Mouse (Mus musculus) hindbrain, postnatal 0 days (tissue): Measurements from ENCODE around the gene Trappc3. TPM values are rescaled to one million over a fixed set of nuclear protein-coding genes. Genes with fewer than 3 reads are reported as not detected.

Source experiments
- ATAC-seq: fragments of 200-750 bp; cut with Nextera tagmentation; 2 replicates; pipeline ENCODE4 v1.8.0; 2017; ENCODE audit warnings: mild to moderate bottlenecking, moderate TSS enrichment, moderate library complexity
- DNase-seq: peaks from one replicate; pipeline ENCODE4 v3.0.0-alpha.2; 2015; ENCODE audit warnings: low spot score
- H3K27ac ChIP-seq: fragments of 300-500 bp; sonication (generic); 2 replicates; pipeline ENCODE4 v1.5.1; 2014; ENCODE audit warnings: mild to moderate bottlenecking
- H3K27me3 ChIP-seq: fragments of 300-500 bp; sonication (generic); 2 replicates; pipeline ENCODE4 v1.6.1; 2014; ENCODE audit warnings: low read length, mixed read lengths; ENCODE audit not compliant: insufficient read depth
- H3K36me3 ChIP-seq: fragments of 300-500 bp; sonication (generic); 2 replicates; pipeline ENCODE4 v1.6.1; 2014; ENCODE audit warnings: low read length, mixed read lengths; ENCODE audit not compliant: insufficient read depth
- H3K4me1 ChIP-seq: fragments of 300-500 bp; sonication (generic); 2 replicates; pipeline ENCODE4 v1.6.1; 2014; ENCODE audit warnings: antibody characterized with exemption, low read length, mixed read lengths; ENCODE audit not compliant: insufficient read depth
- H3K4me2 ChIP-seq: fragments of 300-500 bp; sonication (generic); 2 replicates; pipeline ENCODE4 v1.6.1; 2014; ENCODE audit warnings: low read depth, mild to moderate bottlenecking, low read length, moderate library complexity, mixed read lengths
- H3K4me3 ChIP-seq: fragments of 300-500 bp; sonication (generic); 2 replicates; pipeline ENCODE4 v1.5.1; 2014; ENCODE audit warnings: low read length
- H3K9ac ChIP-seq: fragments of 300-500 bp; sonication (generic); replicated peaks from 2 replicates; pipeline ENCODE4 v1.6.1; 2014; ENCODE audit warnings: mild to moderate bottlenecking, low read length, moderate library complexity, mixed read lengths
- H3K9me3 ChIP-seq: fragments of 300-500 bp; sonication (generic); 2 replicates; pipeline ENCODE4 v1.6.1; 2016; ENCODE audit warnings: low read length, mixed read lengths
- CTCF ChIP-seq: IDR thresholded peaks from 2 replicates; pipeline ENCODE4 v1.5.1; 2016; ENCODE audit warnings: antibody characterized with exemption, control low read depth, low read depth
- WGBS: fragments of 180-500 bp; shearing (Covaris S2); extraction: QIAGEN DNeasy Blood & Tissue Kit; methylation state at CpG from one replicate; pipeline ENCODE4 v1.1.7; 2014; 5-methylcytosine and 5-hydroxymethylcytosine counted together
- polyA plus RNA-seq: library from polyadenylated mRNA; unstranded; fragments of >200 nt; fragmentation: Nextera tagmentation; extraction: Ambion mirVana; gene quantifications from 2 replicates; pipeline ENCODE4 v1.2.1, GENCODE M21; 2015
- total RNA-seq: library from RNA; depleted of rRNA; stranded (reverse); fragments of >200 nt; gene quantifications from 2 replicates; pipeline ENCODE4 v1.2.3, GENCODE M21; 2014

The Trappc3 gene
- total and polyA plus RNA-seq, 2 experiments from 2014 or later: 97.4 to 188 TPM

GRCm38 (mm10) chr4:126254315-126255112 is 7.6 kb upstream of the Trappc3 start:
- Histone ChIP-seq H3K36me3 (no peaks in the 10 kb centered on the region), H3K4me3 (peak overlapping the region; percentile 99), H3K27ac (peak overlapping the region; percentile 98), H3K9ac (peak overlapping the region; percentile 99), H3K9me3 (no peaks in the 10 kb centered on the region), H3K4me1 (peaks cover 37% of the 10 kb centered on the region), H3K4me2 (peak overlapping the region; percentile 81), H3K27me3 (no peaks in the 10 kb centered on the region)
- ATAC-seq: peak; percentile 0; the same call in 1 of the 2 replicates
- DNase-seq: peak; percentile 74
- no peak for TF ChIP-seq CTCF
- WGBS: 14% methylated on average over 9 of the region's 9 CpGs

- WGBS: under 1% methylated on average over 46 of the region's 50 CpGs
- Histone ChIP-seq H3K36me3 (no peaks in the 10 kb centered on the region), H3K27me3 (no peaks in the 10 kb centered on the region), H3K4me1 (peaks cover 42% of the 10 kb centered on the region), H3K9me3 (no peaks in the 10 kb centered on the region), H3K27ac (peak overlapping the region; percentile 98), H3K4me3 (peak overlapping the region; percentile 99), H3K9ac (peak overlapping the region; percentile 99), H3K4me2 (peak overlapping the region; percentile 81)
- ATAC-seq (peak; percentile 34), DNase-seq (peak; percentile 72)
- no peak for TF ChIP-seq CTCF
Observed at GRCm38 (mm10) chr4:126255113-126256001, 6.8 kb upstream of the Trappc3 start.

GRCm38 (mm10) chr4:126256131-126256791 is 5.9 kb upstream of the Trappc3 start, which contains the start of gene Map7d1:
Gene Map7d1 (minus strand): TSS chr4:126256343.
- no peaks in the 10 kb centered on the region for H3K36me3 ChIP-seq
- DNase-seq: peak; percentile 89
- peak; percentile 34 for TF ChIP-seq CTCF
- peak within 1 kb of the TSS; percentile 99 for H3K9ac ChIP-seq
- H3K4me2 ChIP-seq: peak within 1 kb of the TSS; percentile 81
- peak; percentile 88 for ATAC-seq
- no peaks in the 10 kb centered on the region for H3K9me3 ChIP-seq
- WGBS: 1% methylated on average over 55 of the region's 59 CpGs
- peak within 1 kb of the TSS; percentile 99 for H3K4me3 ChIP-seq
- peaks cover 41% of the 10 kb centered on the region for H3K4me1 ChIP-seq
- H3K27ac ChIP-seq: peak within 1 kb of the TSS; percentile 98
- no peaks in the 10 kb centered on the region for H3K27me3 ChIP-seq

- no peak for TF ChIP-seq CTCF
- no peak for DNase-seq
- peak overlapping the region; percentile 99 for H3K4me3 ChIP-seq
- H3K36me3 ChIP-seq: no peaks in the 10 kb centered on the region
- H3K27ac ChIP-seq: peak overlapping the region; percentile 98
- peaks cover 31% of the 10 kb centered on the region for H3K4me1 ChIP-seq
- ATAC-seq: no peak
- peak overlapping the region; percentile 99 for H3K9ac ChIP-seq
- no peaks in the 10 kb centered on the region for H3K27me3 ChIP-seq
- H3K4me2 ChIP-seq: peak overlapping the region; percentile 81
- H3K9me3 ChIP-seq: no peaks in the 10 kb centered on the region
- WGBS: 5% methylated on average over 26 of the region's 26 CpGs
Observed at GRCm38 (mm10) chr4:126256967-126257881, 4.9 kb upstream of the Trappc3 start.

- WGBS: 30% methylated on average over 3 of the region's 3 CpGs
- TF ChIP-seq CTCF: 0 out of 2 replicates have a peak, but pooled peaks have one; percentile 12
- peaks cover 25% of the 10 kb centered on the region for H3K4me1 ChIP-seq
- H3K4me2 ChIP-seq: no peak overlapping the region
- H3K4me3 ChIP-seq: no peak overlapping the region
- peak overlapping the region; percentile 52; the same call in 1 of the 2 replicates for H3K27ac ChIP-seq
- no peak overlapping the region for H3K9ac ChIP-seq
- H3K9me3 ChIP-seq: no peaks in the 10 kb centered on the region
- DNase-seq (peak; percentile 24), ATAC-seq (no peak)
- H3K36me3 ChIP-seq: no peaks in the 10 kb centered on the region
- H3K27me3 ChIP-seq: no peaks in the 10 kb centered on the region
Observed at GRCm38 (mm10) chr4:126259063-126259462, 3.1 kb upstream of the Trappc3 start.
